Mouse (Mus musculus) liver, postnatal 0 days (tissue): Measurements from ENCODE around the gene Klb. TPM values are rescaled to one million over a fixed set of nuclear protein-coding genes. Genes with fewer than 3 reads are reported as not detected.

Source experiments
- ATAC-seq: fragments of 200-750 bp; cut with Nextera tagmentation; 2 replicates; pipeline ENCODE4 v1.8.0; 2017; ENCODE audit warnings: mild to moderate bottlenecking, moderate library complexity
- DNase-seq: peaks from one replicate; pipeline ENCODE4 v3.0.0-alpha.2; 2016
- H3K27ac ChIP-seq: fragments of 300-500 bp; sonication (generic); 2 replicates; pipeline ENCODE4 v1.5.1; 2014; ENCODE audit warnings: antibody characterized with exemption, moderate library complexity, mild to moderate bottlenecking, low read depth
- H3K27me3 ChIP-seq: fragments of 300-500 bp; sonication (generic); 2 replicates; pipeline ENCODE4 v1.6.1; 2014; ENCODE audit warnings: low read length, control low read depth, mixed read lengths; ENCODE audit not compliant: insufficient read depth
- H3K36me3 ChIP-seq: fragments of 300-500 bp; sonication (generic); replicated peaks from 2 replicates; pipeline ENCODE4 v1.6.1; 2014; ENCODE audit warnings: mild to moderate bottlenecking, control low read depth, low read length, moderate library complexity, mixed read lengths; ENCODE audit not compliant: insufficient read depth
- H3K4me1 ChIP-seq: fragments of 300-500 bp; sonication (generic); 2 replicates; pipeline ENCODE4 v1.6.1; 2014; ENCODE audit warnings: antibody characterized with exemption, mild to moderate bottlenecking, control low read depth; ENCODE audit not compliant: insufficient read depth
- H3K4me2 ChIP-seq: fragments of 300-500 bp; sonication (generic); 2 replicates; pipeline ENCODE4 v1.6.1; 2014; ENCODE audit warnings: low read depth, mild to moderate bottlenecking, low read length, moderate library complexity, mixed read lengths
- H3K4me3 ChIP-seq: fragments of 300-500 bp; sonication (generic); 2 replicates; pipeline ENCODE4 v1.5.1; 2014; ENCODE audit warnings: low read depth, low read length
- H3K9ac ChIP-seq: fragments of 300-500 bp; sonication (generic); replicated peaks from 2 replicates; pipeline ENCODE4 v1.6.1; 2014; ENCODE audit warnings: mild to moderate bottlenecking, moderate library complexity
- H3K9me3 ChIP-seq: fragments of 300-500 bp; sonication (generic); 2 replicates; pipeline ENCODE4 v1.6.1; 2016; ENCODE audit warnings: mild to moderate bottlenecking, control low read depth, low read length, mixed read lengths
- CTCF ChIP-seq: sonication (generic); IDR thresholded peaks from 2 replicates; pipeline ENCODE4 v1.5.1; 2016; ENCODE audit warnings: antibody characterized with exemption, low read depth
- EP300 ChIP-seq: IDR thresholded peaks from 2 replicates; pipeline ENCODE4 v1.6.1; 2016; ENCODE audit warnings: antibody characterized with exemption, low read depth, mild to moderate bottlenecking
- WGBS: fragments of 180-500 bp; shearing (Covaris S2); extraction: QIAGEN DNeasy Blood & Tissue Kit; methylation state at CpG from one replicate; pipeline ENCODE4 v1.1.7; 2014; ENCODE audit not compliant: insufficient replicate concordance; 5-methylcytosine and 5-hydroxymethylcytosine counted together
- polyA plus RNA-seq: library from polyadenylated mRNA; unstranded; fragments of >200 nt; fragmentation: Nextera tagmentation; extraction: Ambion mirVana; gene quantifications from 2 replicates; pipeline ENCODE4 v1.2.1, GENCODE M21; 2015

The Klb gene
- polyA plus RNA-seq, 1 experiment from 2014 or later = 19.3 TPM

DNA sequence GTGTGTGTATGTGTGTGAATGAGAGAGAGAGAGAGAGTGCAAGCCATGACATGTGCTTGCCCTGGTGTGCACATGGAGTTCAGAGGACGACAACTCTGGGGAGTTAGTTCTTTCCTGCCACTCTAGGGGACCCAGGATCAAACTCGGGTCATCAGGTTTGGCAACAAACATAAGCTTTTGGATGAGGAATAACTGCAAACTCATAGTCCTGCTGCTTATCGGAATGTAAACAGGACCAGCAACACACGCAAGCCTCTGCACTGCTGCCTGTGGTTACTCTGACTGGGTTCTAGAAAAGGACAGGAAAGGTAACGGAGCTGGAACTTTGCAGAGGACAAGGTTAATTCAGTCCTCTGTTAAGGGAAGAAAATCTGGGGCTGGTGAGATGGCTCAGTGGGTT, 77.1 kb downstream of the Klb start:
- Histone ChIP-seq H3K27ac (no peak overlapping the region), H3K9me3 (no peaks in the 10 kb centered on the region), H3K27me3 (no peaks in the 10 kb centered on the region), H3K4me2 (no peak overlapping the region), H3K4me3 (no peak overlapping the region), H3K4me1 (0 out of 2 replicates have a peak, but pooled peaks cover 3% of the 10 kb centered on the region), H3K9ac (no peak overlapping the region), H3K36me3 (peaks cover 14% of the 10 kb centered on the region)
- 70% methylated on average over 5 of the region's 5 CpGs for WGBS
- DNase-seq (no peak), ATAC-seq (no peak)
- TF ChIP-seq EP300 = no peak
- TF ChIP-seq CTCF = no peak

DNA sequence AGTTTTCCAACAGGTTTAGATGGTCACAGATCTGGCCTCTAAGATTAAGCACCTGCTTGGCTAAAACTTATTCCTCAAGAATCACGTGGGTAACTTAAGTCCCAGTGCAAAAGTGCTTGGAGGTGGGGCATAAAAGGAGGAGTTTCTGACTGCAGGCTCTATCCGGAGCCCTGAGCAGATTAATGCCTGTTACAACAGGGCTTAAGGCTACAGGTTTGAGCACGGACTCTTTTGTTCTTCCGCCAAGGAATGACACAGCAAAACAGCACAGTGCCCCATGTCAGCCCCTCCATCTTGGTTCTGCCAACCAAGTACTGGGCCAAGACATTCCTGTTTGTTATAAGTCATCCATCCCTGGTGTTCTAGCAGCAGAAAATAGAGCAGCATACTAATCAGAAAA, 80.2 kb downstream of the Klb start:
- 0 out of 2 replicates have a peak, but pooled peaks cover 3% of the 10 kb centered on the region for H3K4me1 ChIP-seq
- TF ChIP-seq CTCF (no peak), EP300 (no peak)
- no peak overlapping the region for H3K27ac ChIP-seq
- no peaks in the 10 kb centered on the region for H3K27me3 ChIP-seq
- H3K4me2 ChIP-seq = no peak overlapping the region
- no peaks in the 10 kb centered on the region; the same call in none of the 2 replicates for H3K36me3 ChIP-seq
- WGBS = 51% methylated on average over 4 of the region's 4 CpGs
- no peak overlapping the region for H3K9ac ChIP-seq
- DNase-seq (no peak), ATAC-seq (no peak)
- H3K4me3 ChIP-seq = no peak overlapping the region
- H3K9me3 ChIP-seq = no peaks in the 10 kb centered on the region

- Histone ChIP-seq H3K4me3 (no peak overlapping the region), H3K27ac (no peak overlapping the region), H3K9me3 (no peaks in the 10 kb centered on the region), H3K9ac (no peak overlapping the region), H3K4me2 (no peak overlapping the region), H3K36me3 (no peaks in the 10 kb centered on the region; the same call in none of the 2 replicates), H3K27me3 (no peaks in the 10 kb centered on the region), H3K4me1 (peaks cover 6% of the 10 kb centered on the region)
- 77% methylated on average over 5 of the region's 5 CpGs for WGBS
- no peak for DNase-seq
- no peak for ATAC-seq
- no peak for TF ChIP-seq CTCF
- no peak for TF ChIP-seq EP300
These were observed 81.3 kb downstream of the Klb start for GRCm38 (mm10) chr5:65429441-65429840.

Other genes starting within 250 kb of the Klb start
- gene Klhl5, start 240.8 kb upstream of the Klb start, polyA plus RNA-seq = 5.2 and 5.6 TPM in 2 replicates
- gene Wdr19, start 148.6 kb upstream of the Klb start, polyA plus RNA-seq = 0.71 and 1.1 TPM in 2 replicates
- 26.4 and 32.3 TPM in 2 replicates for gene Rfc1, start 12.6 kb upstream of the Klb start, polyA plus RNA-seq
- gene Rpl9, start 43.1 kb downstream of the Klb start, polyA plus RNA-seq = 609 and 626 TPM in 2 replicates
- gene Lias, start 43.2 kb downstream of the Klb start, polyA plus RNA-seq = 31.1 and 34.0 TPM in 2 replicates
- gene Ugdh, start 87.6 kb downstream of the Klb start, polyA plus RNA-seq = 13.0 and 13.5 TPM in 2 replicates
- 1.4 TPM in 1 of 2 replicates, not detected in the other for gene Gm43552, start 144.5 kb downstream of the Klb start, polyA plus RNA-seq
- gene Smim14, start 188.9 kb downstream of the Klb start, polyA plus RNA-seq = 87.0 and 91.0 TPM in 2 replicates
- gene Ube2k, start 188.9 kb downstream of the Klb start, polyA plus RNA-seq = 73.2 and 74.6 TPM in 2 replicates